ENCODE assay signal across 18 mouse cellular contexts in the genomic region with DNA sequence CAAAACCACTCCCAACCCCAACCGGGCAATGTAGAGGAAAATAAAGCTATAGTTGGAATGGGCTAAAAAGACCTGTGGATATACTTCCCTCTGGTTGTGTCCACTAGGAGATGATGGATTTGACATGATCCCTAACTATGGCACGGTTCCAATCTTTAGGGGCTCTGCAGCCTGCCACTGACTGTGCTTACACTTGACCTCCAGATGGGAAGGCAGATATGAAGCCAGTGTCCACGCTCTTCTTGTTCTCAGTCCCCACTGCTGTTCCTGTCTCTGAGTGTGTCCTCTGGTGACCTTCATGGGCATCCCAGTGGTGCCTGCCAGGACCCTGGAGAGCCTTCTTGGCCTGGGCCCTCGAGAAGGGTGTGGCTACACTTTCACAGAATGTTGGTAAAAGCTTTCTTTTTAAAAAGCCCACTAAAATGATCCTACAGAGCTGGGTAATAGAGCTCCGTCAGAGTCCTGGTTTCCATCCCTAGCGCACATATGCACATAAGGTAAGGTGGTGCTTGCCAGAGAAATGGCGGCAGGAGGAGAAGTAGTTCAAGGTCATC.
A peak's percentile ranks its signal among the peaks of the same experiment; 100 is the strongest.
DNase-seq lines count a peak whose midpoint lies in the region; ATAC-seq and TF ChIP-seq lines count a peak whose summit lies in the region.
"Had no signal": no experiment of that assay in that cellular context is flagged by ENCODE, and none has a peak within 500 bp of the region (broad histone marks: within the 10 kb centered on the region; RNA-seq: fewer than 3 reads in every experiment).

No protein-coding gene starts in this region.

- H3K4me2 ChIP-seq in hindbrain, postnatal 0 days (ENCODE audit: low read depth, low read length) = no peak overlapping the region
- no peak overlapping the region for H3K4me2 ChIP-seq in neural tube, embryonic 15.5 days
- H3K4me2 ChIP-seq: embryonic facial prominence, embryonic 13.5 days had no signal

- no peaks in the 10 kb centered on the region for H3K79me2 ChIP-seq in heart, adult 2 months (replicated peaks; ENCODE audit: control insufficient read depth, insufficient read depth, low read length)

- no peaks in the 10 kb centered on the region for H3K36me3 ChIP-seq in heart, adult 2 months (ENCODE audit: control insufficient read depth, insufficient read depth, low read length)
- H3K36me3 ChIP-seq in hindbrain, embryonic 10.5 days = peaks cover 4% of the 10 kb centered on the region; the same call in 1 of the 2 replicates
- H3K36me3 ChIP-seq in hindbrain, postnatal 0 days (ENCODE audit: insufficient read depth, low read length) = no peaks in the 10 kb centered on the region
- H3K36me3 ChIP-seq in neural tube, embryonic 15.5 days = no peaks in the 10 kb centered on the region
- H3K36me3 ChIP-seq: embryonic facial prominence, embryonic 13.5 days had no signal

- H3K27ac ChIP-seq in heart, adult 2 months = peak overlapping the region; percentile 90
- H3K27ac ChIP-seq in hindbrain, embryonic 10.5 days = peak overlapping the region; percentile 62; the same call in 1 of the 2 replicates
- no peak overlapping the region for H3K27ac ChIP-seq in hindbrain, postnatal 0 days
- H3K27ac ChIP-seq in neural tube, embryonic 15.5 days (replicated peaks) = peak overlapping the region; percentile 41; the same call in 1 of the 2 replicates
- H3K27ac ChIP-seq: embryonic facial prominence, embryonic 13.5 days; macrophage had no signal

- no peak for ATAC-seq in hindbrain, postnatal 0 days
- ATAC-seq in neural tube, embryonic 15.5 days (ENCODE audit: low FRiP score) = 0 out of 2 replicates have a peak, but pooled peaks have one; percentile 16
- ATAC-seq: CD4-positive, CD25-positive, alpha-beta regulatory T cell, adult 4 months; inflammation-experienced regulatory T-cells, adult 6 months; liver, postnatal 0 days had no signal

- TF ChIP-seq POLR2A in heart, adult 2 months (IDR thresholded peaks at IDR 0.05; ENCODE audit: insufficient read depth, low read depth, low read length) = no peak

- no peak overlapping the region for H3K9ac ChIP-seq in heart, adult 2 months (ENCODE audit: low read depth, low read length)
- H3K9ac ChIP-seq in hindbrain, postnatal 0 days (replicated peaks; ENCODE audit: low read length) = no peak overlapping the region
- no peak overlapping the region for H3K9ac ChIP-seq in neural tube, embryonic 15.5 days (replicated peaks)
- H3K9ac ChIP-seq: liver, postnatal 0 days had no signal

- no peak for TF ChIP-seq EP300 in heart, adult 2 months (IDR thresholded peaks at IDR 0.05; ENCODE audit: insufficient read depth, low read depth, low read length)

- no peaks in the 10 kb centered on the region for H3K9me3 ChIP-seq in hindbrain, embryonic 10.5 days
- H3K9me3 ChIP-seq in hindbrain, postnatal 0 days (ENCODE audit: low read length) = no peaks in the 10 kb centered on the region
- no peaks in the 10 kb centered on the region for H3K9me3 ChIP-seq in neural tube, embryonic 15.5 days (replicated peaks)
- H3K9me3 ChIP-seq: embryonic facial prominence, embryonic 13.5 days had no signal

- no peaks in the 10 kb centered on the region for H3K27me3 ChIP-seq in heart, adult 2 months (ENCODE audit: control insufficient read depth, insufficient read depth, low read length)
- no peaks in the 10 kb centered on the region; the same call in 1 of the 2 replicates for H3K27me3 ChIP-seq in hindbrain, embryonic 10.5 days (ENCODE audit: insufficient read depth, poor library complexity, severe bottlenecking)
- H3K27me3 ChIP-seq in hindbrain, postnatal 0 days (ENCODE audit: insufficient read depth, low read length) = no peaks in the 10 kb centered on the region
- no peaks in the 10 kb centered on the region for H3K27me3 ChIP-seq in neural tube, embryonic 15.5 days (replicated peaks)
- H3K27me3 ChIP-seq: embryonic facial prominence, embryonic 13.5 days had no signal

- DNase-seq in adrenal gland, postnatal 10 days = peak; percentile 27
- DNase-seq in adrenal gland, adult 8-10 months = no peak
- no peak for DNase-seq in heart, adult 2 months
- no peak for DNase-seq in heart, postnatal 14 days
- DNase-seq in hindbrain, embryonic 10.5 days (ENCODE audit: low spot score) = no peak
- DNase-seq in hindbrain, postnatal 0 days (ENCODE audit: low spot score) = no peak
- DNase-seq in neural tube, embryonic 10.5 days (ENCODE audit: extremely low spot score, low spot score) = no peak
- DNase-seq: kidney, adult 8-10 months; kidney, postnatal 25 days; liver; liver, postnatal 0 days; midbrain, embryonic 14.5 days; thymus, adult 2 months had no signal

- intact Hi-C loops in heart, adult 2 months (cut with DNase I) = loop anchor here (5.0 kb wide), 4 partner anchors 45 to 175 kb away; no protein-coding TSS in a partner anchor
- intact Hi-C loops in heart, postnatal 14 days (cut with DNase I) = no loop called here

- peaks cover 20% of the 10 kb centered on the region; the same call in 1 of the 2 replicates for H3K4me1 ChIP-seq in heart, adult 2 months (ENCODE audit: control insufficient read depth, insufficient read depth, low read length)
- peaks cover 80% of the 10 kb centered on the region for H3K4me1 ChIP-seq in hindbrain, embryonic 10.5 days (replicated peaks)
- peaks cover 48% of the 10 kb centered on the region for H3K4me1 ChIP-seq in hindbrain, postnatal 0 days (ENCODE audit: insufficient read depth, low read length)
- H3K4me1 ChIP-seq in neural tube, embryonic 15.5 days = peaks cover 81% of the 10 kb centered on the region

- no peak overlapping the region for H3K4me3 ChIP-seq in heart, adult 2 months
- H3K4me3 ChIP-seq in hindbrain, embryonic 10.5 days = no peak overlapping the region
- H3K4me3 ChIP-seq in hindbrain, postnatal 0 days (ENCODE audit: low read length) = no peak overlapping the region
- no peak overlapping the region for H3K4me3 ChIP-seq in neural tube, embryonic 15.5 days (replicated peaks)
- H3K4me3 ChIP-seq: embryonic facial prominence, embryonic 13.5 days had no signal

- 55% methylated on average over 7 of the region's 7 CpGs for WGBS in heart, adult 2 months
- WGBS in hindbrain, embryonic 10.5 days = 91% methylated on average over 7 of the region's 7 CpGs
- 68% methylated on average over 7 of the region's 7 CpGs for WGBS in hindbrain, postnatal 0 days
- WGBS in neural tube, embryonic 15.5 days = 81% methylated on average over 7 of the region's 7 CpGs

- no peak for TF ChIP-seq CTCF in heart, adult 2 months (IDR thresholded peaks at IDR 0.05)
- no peak for TF ChIP-seq CTCF in hindbrain, postnatal 0 days (IDR thresholded peaks at IDR 0.05; ENCODE audit: low read depth)
